Mouse (Mus musculus) midbrain, embryonic 15.5 days (tissue): ENCODE data around the gene Rgs7. TPM values are rescaled to one million over a fixed set of nuclear protein-coding genes. Genes with fewer than 3 reads are reported as not detected.

Source experiments
- ATAC-seq: fragments of 200-750 bp; cut with Nextera tagmentation; replicated peaks from 2 replicates; pipeline ENCODE4 v1.8.0; 2017; ENCODE audit warnings: moderate TSS enrichment
- H3K27ac ChIP-seq: fragments of 300-500 bp; sonication (generic); 2 replicates; pipeline ENCODE4 v1.5.1; 2015; ENCODE audit warnings: mild to moderate bottlenecking, inconsistent platforms
- H3K27me3 ChIP-seq: fragments of 300-500 bp; sonication (generic); replicated peaks from 2 replicates; pipeline ENCODE4 v1.6.1; 2015; ENCODE audit warnings: inconsistent platforms
- H3K36me3 ChIP-seq: fragments of 300-500 bp; sonication (generic); replicated peaks from 2 replicates; pipeline ENCODE4 v1.6.1; 2015; ENCODE audit warnings: inconsistent platforms
- H3K4me1 ChIP-seq: fragments of 300-500 bp; sonication (generic); 2 replicates; pipeline ENCODE4 v1.6.1; 2015; ENCODE audit warnings: inconsistent platforms
- H3K4me2 ChIP-seq: fragments of 300-500 bp; sonication (generic); 2 replicates; pipeline ENCODE4 v1.6.1; 2015; ENCODE audit warnings: inconsistent platforms, mild to moderate bottlenecking, moderate library complexity
- H3K4me3 ChIP-seq: fragments of 300-500 bp; sonication (generic); 2 replicates; pipeline ENCODE4 v1.5.1; 2015; ENCODE audit warnings: mild to moderate bottlenecking, inconsistent platforms
- H3K9ac ChIP-seq: fragments of 300-500 bp; sonication (generic); 2 replicates; pipeline ENCODE4 v1.6.1; 2015; ENCODE audit warnings: mild to moderate bottlenecking, inconsistent platforms
- H3K9me3 ChIP-seq: fragments of 300-500 bp; sonication (generic); 2 replicates; pipeline ENCODE4 v1.6.1; 2016; ENCODE audit warnings: inconsistent platforms
- WGBS: fragments of 180-500 bp; shearing (Covaris S2); methylation state at CpG from one replicate; pipeline ENCODE4 v1.1.7; 2015; ENCODE audit warnings: mixed read lengths; 5-methylcytosine and 5-hydroxymethylcytosine counted together
- polyA plus RNA-seq: library from polyadenylated mRNA; unstranded; fragments of >200 nt; fragmentation: Nextera tagmentation; extraction: Ambion mirVana; gene quantifications from 2 replicates; pipeline ENCODE4 v1.2.1, GENCODE M21; 2015

Gene Rgs7
- polyA plus RNA-seq, 1 experiment from 2014 or later: 39.1 TPM

GRCm38 (mm10) chr1:175198881-175199280 lies 293.4 kb downstream of the Rgs7 start:
- Histone ChIP-seq H3K9ac (no peak overlapping the region), H3K36me3 (no peaks in the 10 kb centered on the region), H3K4me2 (no peak overlapping the region), H3K27ac (no peak overlapping the region), H3K27me3 (no peaks in the 10 kb centered on the region), H3K4me3 (no peak overlapping the region), H3K4me1 (no peaks in the 10 kb centered on the region), H3K9me3 (no peaks in the 10 kb centered on the region)
- WGBS: 91% methylated on average over 4 of the region's 4 CpGs
- ATAC-seq: no peak

- ATAC-seq: no peak
- Histone ChIP-seq H3K4me3 (no peak overlapping the region), H3K4me2 (no peak overlapping the region), H3K9me3 (no peaks in the 10 kb centered on the region), H3K4me1 (no peaks in the 10 kb centered on the region), H3K27me3 (no peaks in the 10 kb centered on the region), H3K36me3 (no peaks in the 10 kb centered on the region), H3K27ac (no peak overlapping the region), H3K9ac (no peak overlapping the region)
- 83% methylated on average over 4 of the region's 4 CpGs for WGBS
Measured at GRCm38 (mm10) chr1:175195806-175196205, 296.5 kb downstream of the Rgs7 start.

DNA sequence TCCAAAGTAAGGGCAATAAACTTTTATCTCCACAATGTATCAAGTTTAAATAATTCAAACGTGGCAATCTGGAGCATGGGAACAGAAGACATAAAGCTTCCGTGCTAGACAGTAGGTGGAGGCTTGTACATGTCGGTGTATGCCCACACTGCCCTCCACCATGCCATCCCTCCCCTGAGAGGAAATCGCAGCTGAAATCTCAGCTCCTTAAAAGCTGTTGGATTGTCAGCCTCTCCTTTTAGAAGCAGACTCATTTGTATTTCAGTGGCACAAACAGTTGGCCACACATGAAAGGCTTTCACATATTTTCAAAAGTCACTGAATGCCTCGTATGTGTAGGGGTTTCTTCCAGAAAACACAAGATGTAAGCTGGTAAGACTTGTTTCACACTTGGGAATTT lies 304.1 kb downstream of the Rgs7 start:
- Histone ChIP-seq H3K4me1 (no peaks in the 10 kb centered on the region), H3K4me2 (no peak overlapping the region), H3K36me3 (no peaks in the 10 kb centered on the region), H3K4me3 (no peak overlapping the region), H3K27me3 (no peaks in the 10 kb centered on the region), H3K27ac (no peak overlapping the region), H3K9ac (no peak overlapping the region), H3K9me3 (no peaks in the 10 kb centered on the region)
- ATAC-seq: 0 out of 2 replicates have a peak, but pooled peaks have one; percentile 52
- WGBS: 52% methylated on average over 5 of the region's 5 CpGs

DNA sequence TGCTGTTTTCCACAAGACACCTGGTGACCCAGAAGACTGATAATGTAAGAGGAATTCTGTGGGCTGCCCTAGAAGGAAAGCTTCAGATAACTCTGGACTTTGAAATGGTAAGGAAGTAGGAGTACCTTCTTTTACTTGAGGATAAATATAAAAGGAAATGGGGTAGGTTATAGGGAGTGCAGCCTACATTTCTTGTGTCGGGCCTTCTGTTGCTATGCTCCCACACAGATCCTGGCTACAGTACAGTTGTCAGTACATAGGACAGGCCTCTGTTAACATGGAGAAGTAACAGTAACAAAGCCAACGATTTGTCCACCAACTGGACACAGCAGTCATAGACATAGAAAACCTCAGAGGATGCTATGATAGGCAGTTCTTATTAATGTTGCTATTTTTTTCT lies 307.1 kb downstream of the Rgs7 start:
- Histone ChIP-seq H3K4me2 (no peak overlapping the region), H3K36me3 (no peaks in the 10 kb centered on the region), H3K9ac (no peak overlapping the region), H3K9me3 (no peaks in the 10 kb centered on the region), H3K4me1 (no peaks in the 10 kb centered on the region), H3K4me3 (no peak overlapping the region), H3K27ac (no peak overlapping the region), H3K27me3 (no peaks in the 10 kb centered on the region)
- 92% methylated on average over 2 of the region's 2 CpGs for WGBS
- ATAC-seq: no peak

DNA sequence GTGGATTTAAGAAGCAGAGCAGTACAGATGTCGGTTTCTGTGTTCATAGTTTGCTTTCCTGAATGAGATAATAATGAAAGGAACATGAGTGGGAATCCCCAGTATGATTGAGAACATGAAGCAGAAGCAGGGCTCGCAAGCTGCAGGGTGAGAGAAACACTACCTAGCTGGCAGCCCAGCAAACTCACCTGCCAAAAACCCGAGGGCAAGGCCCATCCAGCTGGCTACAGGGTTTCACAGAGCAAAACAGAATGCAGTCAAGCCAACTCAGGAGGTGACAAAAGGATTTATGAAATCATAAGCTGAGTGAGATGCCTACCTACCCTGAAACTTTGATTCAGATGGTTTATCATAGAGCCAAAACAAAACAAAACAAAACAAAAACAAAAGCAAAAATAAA lies 307.6 kb downstream of the Rgs7 start:
- WGBS: 85% methylated on average over 3 of the region's 3 CpGs
- H3K4me3 ChIP-seq: no peak overlapping the region
- H3K36me3 ChIP-seq: no peaks in the 10 kb centered on the region
- H3K9me3 ChIP-seq: no peaks in the 10 kb centered on the region
- H3K4me1 ChIP-seq: no peaks in the 10 kb centered on the region
- H3K27ac ChIP-seq: no peak overlapping the region
- H3K27me3 ChIP-seq: no peaks in the 10 kb centered on the region
- no peak overlapping the region for H3K9ac ChIP-seq
- H3K4me2 ChIP-seq: no peak overlapping the region
- no peak for ATAC-seq

GRCm38 (mm10) chr1:175178733-175179132 lies 313.6 kb downstream of the Rgs7 start:
- H3K9me3 ChIP-seq: no peaks in the 10 kb centered on the region
- H3K36me3 ChIP-seq: no peaks in the 10 kb centered on the region
- H3K9ac ChIP-seq: no peak overlapping the region
- H3K27me3 ChIP-seq: no peaks in the 10 kb centered on the region
- no peaks in the 10 kb centered on the region for H3K4me1 ChIP-seq
- 92% methylated on average over 1 of the region's 1 CpGs for WGBS
- H3K27ac ChIP-seq: no peak overlapping the region
- H3K4me2 ChIP-seq: no peak overlapping the region
- H3K4me3 ChIP-seq: no peak overlapping the region
- no peak for ATAC-seq

DNA sequence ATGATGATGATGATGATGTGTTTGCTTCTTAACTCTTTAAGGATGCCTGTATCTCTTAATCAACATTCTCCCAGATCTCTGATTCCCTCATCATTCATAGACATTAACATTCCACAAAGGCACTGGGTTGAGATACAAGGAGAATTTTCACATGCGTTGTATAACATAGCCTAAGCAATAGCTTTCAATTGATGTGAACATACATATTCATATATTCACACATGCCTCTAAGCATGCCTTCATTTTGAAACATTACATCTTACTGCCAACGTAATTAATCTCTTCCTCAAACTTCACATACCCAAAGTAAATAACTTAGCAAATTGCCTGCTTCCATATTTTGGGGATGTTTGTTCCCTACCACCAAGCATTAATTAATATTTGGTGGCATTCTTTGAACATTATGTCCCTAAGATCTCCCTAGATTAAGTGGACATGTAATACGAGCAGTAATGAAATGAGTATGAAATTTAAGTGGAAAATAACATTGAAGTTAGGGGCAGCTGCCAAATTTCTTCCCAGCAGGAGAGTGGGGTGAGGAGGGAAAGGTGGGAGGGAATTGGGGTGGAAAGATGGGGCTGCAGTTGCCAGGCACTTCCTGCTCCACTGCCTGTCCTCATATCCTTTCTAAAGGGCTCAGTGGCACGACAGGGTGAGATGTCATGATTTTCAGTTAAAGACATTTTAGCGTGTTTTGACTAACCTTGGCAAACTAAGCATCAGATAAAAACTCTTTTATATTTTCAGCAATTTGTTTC lies 317.2 kb downstream of the Rgs7 start:
- no peaks in the 10 kb centered on the region for H3K4me1 ChIP-seq
- no peak overlapping the region for H3K4me2 ChIP-seq
- no peaks in the 10 kb centered on the region for H3K9me3 ChIP-seq
- 71% methylated on average over 5 of the region's 5 CpGs for WGBS
- no peak for ATAC-seq
- no peaks in the 10 kb centered on the region for H3K36me3 ChIP-seq
- no peak overlapping the region for H3K4me3 ChIP-seq
- no peak overlapping the region for H3K27ac ChIP-seq
- H3K27me3 ChIP-seq: no peaks in the 10 kb centered on the region
- no peak overlapping the region for H3K9ac ChIP-seq

- Histone ChIP-seq H3K36me3 (no peaks in the 10 kb centered on the region), H3K4me3 (no peak overlapping the region), H3K9ac (no peak overlapping the region), H3K27me3 (no peaks in the 10 kb centered on the region), H3K4me1 (no peaks in the 10 kb centered on the region), H3K4me2 (no peak overlapping the region), H3K27ac (no peak overlapping the region), H3K9me3 (no peaks in the 10 kb centered on the region)
- ATAC-seq: no peak
- WGBS: 71% methylated on average over 1 of the region's 1 CpGs
Measured at GRCm38 (mm10) chr1:175155469-175155868, 336.8 kb downstream of the Rgs7 start.

GRCm38 (mm10) chr1:175143051-175143450 lies 349.2 kb downstream of the Rgs7 start:
- H3K9ac ChIP-seq: no peak overlapping the region
- WGBS: 86% methylated on average over 4 of the region's 4 CpGs
- H3K4me1 ChIP-seq: no peaks in the 10 kb centered on the region
- ATAC-seq: no peak
- H3K27ac ChIP-seq: no peak overlapping the region
- H3K4me3 ChIP-seq: no peak overlapping the region
- H3K36me3 ChIP-seq: no peaks in the 10 kb centered on the region
- H3K4me2 ChIP-seq: no peak overlapping the region
- no peaks in the 10 kb centered on the region for H3K9me3 ChIP-seq
- H3K27me3 ChIP-seq: no peaks in the 10 kb centered on the region

DNA sequence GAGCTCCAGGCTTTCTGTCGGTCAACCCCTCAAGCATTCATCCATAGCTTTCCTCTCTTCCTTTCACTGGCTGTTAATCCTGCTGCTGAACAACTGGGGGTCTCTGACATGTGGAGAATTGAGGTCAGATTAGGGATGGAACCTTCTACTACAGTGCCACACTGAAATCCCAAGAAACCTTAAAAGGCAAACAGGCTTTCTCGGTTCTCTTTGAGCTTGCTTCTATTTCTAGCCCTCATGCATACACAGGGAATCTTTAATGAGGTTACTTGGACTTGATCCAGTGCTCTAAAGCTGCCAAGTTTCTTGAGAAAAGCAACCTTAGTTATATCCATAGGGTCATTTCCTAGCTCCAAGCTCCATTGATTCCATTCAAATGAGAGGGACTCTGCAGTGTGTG lies 363.8 kb downstream of the Rgs7 start:
- Histone ChIP-seq H3K27ac (no peak overlapping the region), H3K4me2 (no peak overlapping the region), H3K36me3 (no peaks in the 10 kb centered on the region), H3K4me3 (no peak overlapping the region), H3K27me3 (no peaks in the 10 kb centered on the region), H3K9me3 (no peaks in the 10 kb centered on the region), H3K4me1 (peaks cover 3% of the 10 kb centered on the region), H3K9ac (no peak overlapping the region)
- 13% methylated on average over 2 of the region's 2 CpGs for WGBS
- peak; percentile 79 for ATAC-seq

DNA sequence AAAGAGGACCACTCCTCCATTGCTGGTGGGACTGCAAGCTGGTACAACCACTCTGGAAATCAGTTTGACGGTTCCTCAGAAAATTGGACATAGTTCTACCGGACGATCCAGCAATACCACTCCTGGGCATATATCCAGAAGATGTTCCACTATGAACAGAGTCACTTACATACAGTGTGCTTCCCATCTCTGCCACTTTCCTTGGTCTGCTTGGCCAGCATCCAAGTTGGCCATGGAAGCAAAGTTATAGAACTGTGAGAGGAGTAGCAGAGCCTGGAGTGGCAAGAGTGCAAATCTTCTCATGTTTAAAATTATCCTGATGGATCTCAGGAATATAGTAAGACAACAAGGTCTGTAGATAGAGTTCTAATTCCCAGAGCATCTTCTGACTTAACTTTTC lies 367.9 kb downstream of the Rgs7 start:
- Histone ChIP-seq H3K4me1 (peaks cover 3% of the 10 kb centered on the region), H3K36me3 (no peaks in the 10 kb centered on the region), H3K4me2 (no peak overlapping the region), H3K4me3 (no peak overlapping the region), H3K9ac (no peak overlapping the region), H3K27ac (no peak overlapping the region), H3K27me3 (no peaks in the 10 kb centered on the region), H3K9me3 (no peaks in the 10 kb centered on the region)
- 96% methylated on average over 3 of the region's 3 CpGs for WGBS
- no peak for ATAC-seq

DNA sequence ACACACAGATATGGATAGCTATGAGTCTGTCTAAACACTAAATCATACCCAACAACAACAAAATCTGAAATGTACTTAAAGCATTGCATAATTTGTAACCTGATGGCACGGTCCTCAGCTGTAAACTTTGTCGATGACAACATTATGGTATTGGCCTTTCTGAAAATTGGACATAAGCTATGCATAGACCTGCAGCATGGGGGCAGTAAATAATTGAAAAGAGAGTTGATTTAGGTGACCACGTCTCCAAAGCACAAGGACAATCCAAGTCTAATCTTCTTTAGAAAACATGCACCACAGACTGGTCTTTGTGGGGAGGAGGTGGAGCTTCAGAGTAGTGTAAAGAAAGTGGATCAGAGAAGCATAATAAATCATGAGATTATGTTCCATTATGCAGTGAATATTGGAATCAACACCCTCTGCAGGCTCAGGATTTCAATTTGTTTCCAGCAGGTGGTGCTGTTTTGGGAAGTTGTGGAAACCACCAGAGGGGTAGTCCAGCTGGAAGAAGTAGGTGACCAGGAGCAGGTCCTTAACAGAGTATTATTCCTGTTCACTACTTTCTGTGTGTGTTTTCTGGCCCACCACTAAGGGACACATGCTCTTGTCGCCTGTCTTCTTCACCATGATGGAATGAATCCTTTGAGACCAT lies 373.3 kb downstream of the Rgs7 start:
- H3K36me3 ChIP-seq: no peaks in the 10 kb centered on the region
- 70% methylated on average over 4 of the region's 4 CpGs for WGBS
- H3K27ac ChIP-seq: no peak overlapping the region
- no peak overlapping the region for H3K4me2 ChIP-seq
- no peaks in the 10 kb centered on the region for H3K4me1 ChIP-seq
- H3K27me3 ChIP-seq: no peaks in the 10 kb centered on the region
- H3K4me3 ChIP-seq: no peak overlapping the region
- 0 out of 2 replicates have a peak, but pooled peaks have one; percentile 14 for ATAC-seq
- H3K9ac ChIP-seq: no peak overlapping the region
- no peaks in the 10 kb centered on the region for H3K9me3 ChIP-seq
